Mouse (Mus musculus): ENCODE data around the gene Stat3. TPM values are rescaled to one million over a fixed set of nuclear protein-coding genes. Genes with fewer than 3 reads are reported as not detected.

Stat3 gene
- polyA plus RNA-seq, 1 experiment from 2014 or later: 50.6 TPM

DNA sequence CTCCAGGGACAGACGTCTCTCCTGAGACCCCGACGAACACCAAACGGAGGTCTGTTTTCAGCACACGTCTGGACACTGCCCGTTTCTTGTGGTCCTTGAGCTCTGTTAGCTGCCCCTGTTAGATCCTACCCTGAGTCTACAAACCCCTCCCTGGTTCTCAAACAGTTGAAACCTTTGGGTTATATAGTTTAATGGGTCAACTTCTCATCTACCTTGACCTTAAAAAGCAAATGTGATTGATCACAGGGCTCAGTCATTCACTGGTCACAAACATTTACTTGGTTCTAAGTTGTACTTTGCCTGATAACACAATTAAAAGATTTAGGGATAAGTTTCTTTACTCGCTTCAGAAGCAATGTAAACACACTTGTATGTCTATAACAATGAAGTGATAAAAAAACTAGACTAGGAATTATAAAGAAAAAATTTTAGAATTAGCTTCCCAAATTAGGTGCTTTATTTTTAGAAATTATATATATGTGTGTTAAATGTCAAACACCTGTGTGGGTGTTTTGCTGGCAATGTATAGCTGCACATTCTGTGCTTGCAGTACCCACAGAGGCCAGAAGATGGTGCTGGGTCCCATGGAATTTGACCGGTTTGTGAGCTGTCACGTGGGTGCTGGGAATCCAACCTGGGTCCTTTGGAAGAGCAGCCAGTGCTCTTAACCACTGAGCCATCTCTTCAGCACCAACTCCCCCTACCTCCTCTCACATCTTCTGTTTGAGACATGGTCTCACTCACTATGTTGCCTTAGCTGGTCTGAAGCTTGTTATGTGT is 102.2 kb downstream of the Stat3 start:
- no peak overlapping the region for H3K27ac ChIP-seq
- no peak for DNase-seq (ENCODE audit: low spot score)
- H3K27me3 ChIP-seq (ENCODE audit: control insufficient read depth, insufficient read depth, low read length): no peaks in the 10 kb centered on the region
- no peaks in the 10 kb centered on the region for H3K4me1 ChIP-seq (replicated peaks; ENCODE audit: control insufficient read depth, insufficient read depth, low read length)
- no peak overlapping the region for H3K9ac ChIP-seq
- H3K36me3 ChIP-seq (replicated peaks; ENCODE audit: control insufficient read depth, insufficient read depth): no peaks in the 10 kb centered on the region
- no peak overlapping the region for H3K4me3 ChIP-seq (replicated peaks; ENCODE audit: low read length)
- 78% methylated on average over 9 of the region's 9 CpGs for WGBS
- no peak overlapping the region for H3K4me2 ChIP-seq (replicated peaks)
- no peaks in the 10 kb centered on the region for H3K9me3 ChIP-seq (ENCODE audit: control insufficient read depth, low read length)
- no peak for ATAC-seq (ENCODE audit: low FRiP score)

Other genes with a start within 250 kb of the Stat3 start
- 0.20 and 0.31 TPM in 2 replicates for gene Zfp385c, start 247.1 kb downstream of the Stat3 start, polyA plus RNA-seq (2014; fragmentation: Nextera tagmentation; extraction: Ambion mirVana)
- 0.85 and 1.7 TPM in 2 replicates for gene Dhx58, start 235.3 kb downstream of the Stat3 start, polyA plus RNA-seq (2014; fragmentation: Nextera tagmentation; extraction: Ambion mirVana)
- 57.8 and 64.1 TPM in 2 replicates for gene Kat2a, start 227.1 kb downstream of the Stat3 start, polyA plus RNA-seq (2014; fragmentation: Nextera tagmentation; extraction: Ambion mirVana)
- gene Hspb9, start 225.7 kb downstream of the Stat3 start, polyA plus RNA-seq (2014; fragmentation: Nextera tagmentation; extraction: Ambion mirVana): not detected in 2 replicates
- gene Rab5c, start 201.3 kb downstream of the Stat3 start, polyA plus RNA-seq (2014; fragmentation: Nextera tagmentation; extraction: Ambion mirVana): 80.5 and 105 TPM in 2 replicates
- gene Kcnh4, start 179.6 kb downstream of the Stat3 start, polyA plus RNA-seq (2014; fragmentation: Nextera tagmentation; extraction: Ambion mirVana): 7.6 and 8.8 TPM in 2 replicates
- gene Hcrt, start 176.6 kb downstream of the Stat3 start, polyA plus RNA-seq (2014; fragmentation: Nextera tagmentation; extraction: Ambion mirVana): 0.78 TPM in 1 of 2 replicates, not detected in the other
- gene Ghdc, start 168.6 kb downstream of the Stat3 start, polyA plus RNA-seq (2014; fragmentation: Nextera tagmentation; extraction: Ambion mirVana): 2.7 and 4.4 TPM in 2 replicates
- gene Stat5b, start 88.8 kb downstream of the Stat3 start, polyA plus RNA-seq (2014; fragmentation: Nextera tagmentation; extraction: Ambion mirVana): 19.0 and 19.8 TPM in 2 replicates
- 1.4 and 1.7 TPM in 2 replicates for gene Stat5a, start 80.2 kb downstream of the Stat3 start, polyA plus RNA-seq (2014; fragmentation: Nextera tagmentation; extraction: Ambion mirVana)
- gene Cavin1, start 31.3 kb upstream of the Stat3 start, polyA plus RNA-seq (2014; fragmentation: Nextera tagmentation; extraction: Ambion mirVana): 20.1 and 21.1 TPM in 2 replicates
- 143 and 152 TPM in 2 replicates for gene Atp6v0a1, start 69.9 kb upstream of the Stat3 start, polyA plus RNA-seq (2014; fragmentation: Nextera tagmentation; extraction: Ambion mirVana)
- 10.2 and 11.3 TPM in 2 replicates for gene Naglu, start 130.5 kb upstream of the Stat3 start, polyA plus RNA-seq (2014; fragmentation: Nextera tagmentation; extraction: Ambion mirVana)
- gene Hsd17b1, start 138.9 kb upstream of the Stat3 start, polyA plus RNA-seq (2014; fragmentation: Nextera tagmentation; extraction: Ambion mirVana): 0.31 TPM in 1 of 2 replicates, not detected in the other
- gene Coasy, start 143.0 kb upstream of the Stat3 start, polyA plus RNA-seq (2014; fragmentation: Nextera tagmentation; extraction: Ambion mirVana): 37.2 and 45.3 TPM in 2 replicates
- 84.0 and 86.6 TPM in 2 replicates for gene Mlx, start 147.7 kb upstream of the Stat3 start, polyA plus RNA-seq (2014; fragmentation: Nextera tagmentation; extraction: Ambion mirVana)
- gene Psmc3ip, start 155.9 kb upstream of the Stat3 start, polyA plus RNA-seq (2014; fragmentation: Nextera tagmentation; extraction: Ambion mirVana): 16.4 and 20.7 TPM in 2 replicates
- gene Retreg3, start 180.4 kb upstream of the Stat3 start, polyA plus RNA-seq (2014; fragmentation: Nextera tagmentation; extraction: Ambion mirVana): 13.0 and 14.2 TPM in 2 replicates
- gene Tubg1, start 180.4 kb upstream of the Stat3 start, polyA plus RNA-seq (2014; fragmentation: Nextera tagmentation; extraction: Ambion mirVana): 64.0 and 64.1 TPM in 2 replicates
- 48.6 and 50.6 TPM in 2 replicates for gene Tubg2, start 216.4 kb upstream of the Stat3 start, polyA plus RNA-seq (2014; fragmentation: Nextera tagmentation; extraction: Ambion mirVana)
- gene Cntnap1, start 231.0 kb upstream of the Stat3 start, polyA plus RNA-seq (2014; fragmentation: Nextera tagmentation; extraction: Ambion mirVana): 6.0 and 6.5 TPM in 2 replicates
- gene Plekhh3, start 231.8 kb upstream of the Stat3 start, polyA plus RNA-seq (2014; fragmentation: Nextera tagmentation; extraction: Ambion mirVana): 7.7 and 9.5 TPM in 2 replicates
- 0.23 and 0.25 TPM in 2 replicates for gene Ccr10, start 235.9 kb upstream of the Stat3 start, polyA plus RNA-seq (2014; fragmentation: Nextera tagmentation; extraction: Ambion mirVana)

All from hindbrain, embryonic 14.5 days (tissue).